Comparison of ENCODE assay signal across 9 mouse cellular contexts in genomic region chr2:129595661-129596209, GRCm38 (mm10). TPM values are rescaled to one million over a fixed set of nuclear protein-coding genes. Genes with fewer than 3 reads are reported as not detected.
A peak's percentile ranks its signal among the peaks of the same experiment; 100 is the strongest.
DNase-seq lines count a peak whose midpoint lies in the region; ATAC-seq and TF ChIP-seq lines count a peak whose summit lies in the region.
"Had no signal": no experiment of that assay in that cellular context is flagged by ENCODE, and none has a peak within 500 bp of the region (broad histone marks: within the 10 kb centered on the region; RNA-seq: fewer than 3 reads in every experiment).

No protein-coding gene starts in this region.

- H3K4me3 ChIP-seq in heart, embryonic 12.5 days: no peak overlapping the region
- H3K4me3 ChIP-seq in stomach, embryonic 15.5 days (replicated peaks): no peak overlapping the region
- no peak overlapping the region for H3K4me3 ChIP-seq in stomach, postnatal 0 days (ENCODE audit: low read depth, low read length)
- H3K4me3 ChIP-seq in liver, postnatal 0 days (ENCODE audit: low read depth, low read length): no peak overlapping the region
- H3K4me3 ChIP-seq: limb, embryonic 12.5 days had no signal

- no peak for ATAC-seq in heart, embryonic 12.5 days (ENCODE audit: insufficient number of reproducible peaks, low FRiP score)
- ATAC-seq in stomach, embryonic 15.5 days (ENCODE audit: insufficient read depth, low FRiP score, low read depth): no peak
- no peak for ATAC-seq in stomach, postnatal 0 days (ENCODE audit: low FRiP score, low TSS enrichment)
- peak; percentile 5; the same call in 1 of the 2 replicates for ATAC-seq in liver, postnatal 0 days

- H3K9me3 ChIP-seq in heart, embryonic 12.5 days (replicated peaks): no peaks in the 10 kb centered on the region
- no peaks in the 10 kb centered on the region for H3K9me3 ChIP-seq in stomach, embryonic 15.5 days
- H3K9me3 ChIP-seq in stomach, postnatal 0 days (ENCODE audit: control insufficient read depth, low read length): no peaks in the 10 kb centered on the region
- no peaks in the 10 kb centered on the region for H3K9me3 ChIP-seq in liver, postnatal 0 days (ENCODE audit: low read length)
- H3K9me3 ChIP-seq: limb, embryonic 12.5 days had no signal

- no peak overlapping the region for H3K27ac ChIP-seq in heart, embryonic 12.5 days (ENCODE audit: poor library complexity, severe bottlenecking)
- H3K27ac ChIP-seq in stomach, embryonic 15.5 days: no peak overlapping the region
- no peak overlapping the region for H3K27ac ChIP-seq in stomach, postnatal 0 days (replicated peaks)
- peak overlapping the region; percentile 72 for H3K27ac ChIP-seq in liver, postnatal 0 days (ENCODE audit: low read depth)
- H3K27ac ChIP-seq: limb, embryonic 12.5 days had no signal

- no peaks in the 10 kb centered on the region for H3K27me3 ChIP-seq in heart, embryonic 12.5 days (replicated peaks)
- H3K27me3 ChIP-seq in stomach, embryonic 15.5 days (replicated peaks): no peaks in the 10 kb centered on the region
- H3K27me3 ChIP-seq in stomach, postnatal 0 days (ENCODE audit: control insufficient read depth, insufficient read depth, low read length): no peaks in the 10 kb centered on the region
- 0 out of 2 replicates have a peak, but pooled peaks cover 5% of the 10 kb centered on the region for H3K27me3 ChIP-seq in liver, postnatal 0 days (ENCODE audit: insufficient read depth, low read length)

- no peak overlapping the region for H3K9ac ChIP-seq in heart, embryonic 12.5 days
- no peak overlapping the region for H3K9ac ChIP-seq in stomach, embryonic 15.5 days
- H3K9ac ChIP-seq in stomach, postnatal 0 days (ENCODE audit: low read length): no peak overlapping the region
- H3K9ac ChIP-seq in liver, postnatal 0 days (replicated peaks): no peak overlapping the region
- H3K9ac ChIP-seq: limb, embryonic 12.5 days had no signal

- WGBS in heart, embryonic 12.5 days: 48% methylated on average over 7 of the region's 7 CpGs
- WGBS in stomach, embryonic 15.5 days: 54% methylated on average over 7 of the region's 7 CpGs
- 49% methylated on average over 7 of the region's 7 CpGs for WGBS in stomach, postnatal 0 days
- 17% methylated on average over 7 of the region's 7 CpGs for WGBS in liver, postnatal 0 days (ENCODE audit: insufficient replicate concordance)

- H3K4me2 ChIP-seq in heart, embryonic 12.5 days: no peak overlapping the region
- H3K4me2 ChIP-seq in stomach, embryonic 15.5 days: 0 out of 2 replicates have a peak overlapping the region, but pooled peaks have one; percentile 5
- no peak overlapping the region for H3K4me2 ChIP-seq in stomach, postnatal 0 days (replicated peaks; ENCODE audit: low read depth)
- peak overlapping the region; percentile 79 for H3K4me2 ChIP-seq in liver, postnatal 0 days (ENCODE audit: low read depth, low read length)

- H3K36me3 ChIP-seq in heart, embryonic 12.5 days: no peaks in the 10 kb centered on the region
- no peaks in the 10 kb centered on the region for H3K36me3 ChIP-seq in stomach, embryonic 15.5 days
- no peaks in the 10 kb centered on the region for H3K36me3 ChIP-seq in stomach, postnatal 0 days (ENCODE audit: control insufficient read depth, insufficient read depth, low read length)
- H3K36me3 ChIP-seq in liver, postnatal 0 days (replicated peaks; ENCODE audit: insufficient read depth, low read length): 0 out of 2 replicates have a peak, but pooled peaks cover 6% of the 10 kb centered on the region
- H3K36me3 ChIP-seq: limb, embryonic 12.5 days had no signal

- peaks cover 74% of the 10 kb centered on the region for H3K4me1 ChIP-seq in heart, embryonic 12.5 days (replicated peaks)
- peaks cover 29% of the 10 kb centered on the region; the same call in 1 of the 2 replicates for H3K4me1 ChIP-seq in stomach, embryonic 15.5 days
- H3K4me1 ChIP-seq in stomach, postnatal 0 days (replicated peaks; ENCODE audit: control insufficient read depth, insufficient read depth): no peaks in the 10 kb centered on the region
- H3K4me1 ChIP-seq in liver, postnatal 0 days (ENCODE audit: insufficient read depth): peaks cover 22% of the 10 kb centered on the region

- TF ChIP-seq EP300 in stomach, postnatal 0 days (optimal IDR thresholded peaks at IDR 0.05): no peak
- no peak for TF ChIP-seq EP300 in liver, postnatal 0 days (IDR thresholded peaks at IDR 0.05; ENCODE audit: low read depth)

- DNase-seq in heart, adult 9 months (ENCODE audit: low spot score in 2 of 2): peak; percentile 50 to 68
- DNase-seq in stomach, postnatal 0 days (ENCODE audit: low spot score): no peak
- DNase-seq in liver, postnatal 0 days: peak; percentile 37
- no peak for DNase-seq in urinary bladder, postnatal 14 days (ENCODE audit: low spot score)
- no peak for DNase-seq in embryo, embryonic 11 days
- no peak for DNase-seq in Muller cell, postnatal 12 days (ENCODE audit: inconsistent ontology term)

- no peak for TF ChIP-seq CTCF in stomach, postnatal 0 days (IDR thresholded peaks at IDR 0.05; ENCODE audit: low read depth)
- no peak for TF ChIP-seq CTCF in liver, postnatal 0 days (IDR thresholded peaks at IDR 0.05; ENCODE audit: low read depth)

RNA-seq across cellular contexts. Expression of gene Sirpa, which starts 3.1 kb away (rescaled TPM):
- 14.4 and 18.6 TPM in 2 replicates for polyA plus RNA-seq in heart, embryonic 12.5 days (2016; fragmentation: Nextera tagmentation; extraction: Ambion mirVana)
- polyA plus RNA-seq in stomach, embryonic 15.5 days (2015; fragmentation: Nextera tagmentation; extraction: Ambion mirVana): 25.0 and 30.8 TPM in 2 replicates
- 13.2 and 14.7 TPM in 2 replicates for polyA plus RNA-seq in stomach, postnatal 0 days (2015; fragmentation: Nextera tagmentation; extraction: Ambion mirVana)
- 26.9 and 28.1 TPM in 2 replicates for polyA plus RNA-seq in liver, postnatal 0 days (2015; fragmentation: Nextera tagmentation; extraction: Ambion mirVana)

RNA-seq across cellular contexts. Expression of gene F830045P16Rik, which starts 59.3 kb away (rescaled TPM):
- not detected in 2 replicates for polyA plus RNA-seq in heart, embryonic 12.5 days (2016; fragmentation: Nextera tagmentation; extraction: Ambion mirVana)
- 0.09 and 0.22 TPM in 2 replicates for polyA plus RNA-seq in stomach, embryonic 15.5 days (2015; fragmentation: Nextera tagmentation; extraction: Ambion mirVana)
- 0.05 TPM in 1 of 2 replicates, not detected in the other for polyA plus RNA-seq in stomach, postnatal 0 days (2015; fragmentation: Nextera tagmentation; extraction: Ambion mirVana)
- polyA plus RNA-seq in liver, postnatal 0 days (2015; fragmentation: Nextera tagmentation; extraction: Ambion mirVana): not detected in 2 replicates
- polyA plus RNA-seq: limb, embryonic 12.5 days had no signal

Comparison
In these comparisons a context has a peak if more than half of its experiments do, and no peak if none do; other contexts are left out.
1. H3K4me2 ChIP-seq: peak in stomach, embryonic 15.5 days (single experiment) and liver, postnatal 0 days (single experiment); none in heart, embryonic 12.5 days (single experiment) and stomach, postnatal 0 days (single experiment).
2. DNase-seq: peak in heart, adult 9 months (2 of 2) and liver, postnatal 0 days (single experiment); none in stomach, postnatal 0 days (single experiment), urinary bladder, postnatal 14 days (single experiment), embryo, embryonic 11 days (single experiment) and Muller cell, postnatal 12 days (single experiment).